Mouse (Mus musculus): ENCODE data around the gene Slc28a3.

- TF ChIP-seq POLR2A (IDR thresholded peaks at IDR 0.05; ENCODE audit: control insufficient read depth, low read depth, low read length) (no peak), CTCF (IDR thresholded peaks at IDR 0.05; ENCODE audit: control insufficient read depth, insufficient read depth, insufficient replicate concordance, low read depth, low read length) (no peak)
These were observed 71.7 kb downstream of the Slc28a3 start for GRCm38 (mm10) chr13:58538966-58539365.

Data from testis, adult 2 months (tissue).